Mouse (Mus musculus) liver, embryonic 15.5 days (tissue): Measurements from ENCODE around the gene Rcor1. TPM values are rescaled to one million over a fixed set of nuclear protein-coding genes. Genes with fewer than 3 reads are reported as not detected.

ENCODE experiments used
- ATAC-seq: fragments of 200-750 bp; cut with Nextera tagmentation; 2 replicates; pipeline ENCODE4 v1.8.0; 2017; ENCODE audit warnings: moderate number of reproducible peaks, mild to moderate bottlenecking, moderate library complexity; ENCODE audit not compliant: insufficient read depth
- H3K27ac ChIP-seq: fragments of 300-500 bp; sonication (generic); replicated peaks from 2 replicates; pipeline ENCODE4 v1.5.1; 2015; ENCODE audit warnings: mild to moderate bottlenecking, inconsistent platforms
- H3K27me3 ChIP-seq: fragments of 300-500 bp; sonication (generic); 2 replicates; pipeline ENCODE4 v1.6.1; 2015; ENCODE audit warnings: mild to moderate bottlenecking, inconsistent platforms
- H3K36me3 ChIP-seq: fragments of 300-500 bp; sonication (generic); replicated peaks from 2 replicates; pipeline ENCODE4 v1.6.1; 2015; ENCODE audit warnings: moderate library complexity, mild to moderate bottlenecking, inconsistent platforms
- H3K4me1 ChIP-seq: fragments of 300-500 bp; sonication (generic); replicated peaks from 2 replicates; pipeline ENCODE4 v1.6.1; 2015; ENCODE audit warnings: inconsistent platforms
- H3K4me2 ChIP-seq: fragments of 300-500 bp; sonication (generic); 2 replicates; pipeline ENCODE4 v1.6.1; 2015; ENCODE audit warnings: moderate library complexity, mild to moderate bottlenecking, inconsistent platforms
- H3K4me3 ChIP-seq: fragments of 300-500 bp; sonication (generic); replicated peaks from 2 replicates; pipeline ENCODE4 v1.5.1; 2015; ENCODE audit warnings: mild to moderate bottlenecking, inconsistent platforms
- H3K9ac ChIP-seq: fragments of 300-500 bp; sonication (generic); 2 replicates; pipeline ENCODE4 v1.6.1; 2015; ENCODE audit warnings: moderate library complexity, mild to moderate bottlenecking, inconsistent platforms
- H3K9me3 ChIP-seq: fragments of 300-500 bp; sonication (generic); replicated peaks from 2 replicates; pipeline ENCODE4 v1.6.1; 2016; ENCODE audit warnings: inconsistent platforms
- WGBS: fragments of 180-500 bp; shearing (Covaris S2); methylation state at CpG from one replicate; pipeline ENCODE4 v1.1.7; 2015; ENCODE audit warnings: mixed read lengths; ENCODE audit not compliant: insufficient replicate concordance; 5-methylcytosine and 5-hydroxymethylcytosine counted together
- polyA plus RNA-seq: library from polyadenylated mRNA; unstranded; fragments of >200 nt; fragmentation: Nextera tagmentation; extraction: Ambion mirVana; gene quantifications from 2 replicates; pipeline ENCODE4 v1.2.1, GENCODE M21; 2015

Gene Rcor1
- polyA plus RNA-seq, 1 experiment from 2014 or later: 4.6 TPM

GRCm38 (mm10) chr12:111152579-111152978 is 113.4 kb downstream of the Rcor1 start:
- Histone ChIP-seq H3K4me3 (no peak overlapping the region), H3K27me3 (no peaks in the 10 kb centered on the region), H3K27ac (no peak overlapping the region), H3K4me2 (no peak overlapping the region), H3K4me1 (peaks cover 54% of the 10 kb centered on the region), H3K36me3 (no peaks in the 10 kb centered on the region), H3K9ac (no peak overlapping the region), H3K9me3 (no peaks in the 10 kb centered on the region)
- ATAC-seq: no peak
- WGBS: 65% methylated on average over 6 of the region's 6 CpGs

- ATAC-seq: no peak
- WGBS: 63% methylated on average over 7 of the region's 7 CpGs
- Histone ChIP-seq H3K27me3 (no peaks in the 10 kb centered on the region), H3K27ac (no peak overlapping the region), H3K36me3 (no peaks in the 10 kb centered on the region), H3K9me3 (no peaks in the 10 kb centered on the region), H3K4me2 (no peak overlapping the region), H3K4me3 (no peak overlapping the region), H3K9ac (no peak overlapping the region), H3K4me1 (peaks cover 60% of the 10 kb centered on the region)
Measured at GRCm38 (mm10) chr12:111152981-111153710, 114.0 kb downstream of the Rcor1 start.

- H3K27ac ChIP-seq: no peak overlapping the region
- peaks cover 60% of the 10 kb centered on the region for H3K4me1 ChIP-seq
- H3K4me3 ChIP-seq: no peak overlapping the region
- no peaks in the 10 kb centered on the region for H3K9me3 ChIP-seq
- no peaks in the 10 kb centered on the region for H3K36me3 ChIP-seq
- ATAC-seq: no peak
- WGBS: 68% methylated on average over 5 of the region's 5 CpGs
- no peak overlapping the region for H3K4me2 ChIP-seq
- H3K9ac ChIP-seq: no peak overlapping the region
- no peaks in the 10 kb centered on the region for H3K27me3 ChIP-seq
Measured at GRCm38 (mm10) chr12:111153946-111154345, 114.8 kb downstream of the Rcor1 start.

GRCm38 (mm10) chr12:111154641-111155040 is 115.5 kb downstream of the Rcor1 start:
- Histone ChIP-seq H3K4me3 (no peak overlapping the region), H3K4me2 (no peak overlapping the region)

GRCm38 (mm10) chr12:111155756-111156155 is 116.6 kb downstream of the Rcor1 start:
- Histone ChIP-seq H3K36me3 (no peaks in the 10 kb centered on the region), H3K4me3 (no peak overlapping the region), H3K27me3 (no peaks in the 10 kb centered on the region), H3K9ac (no peak overlapping the region), H3K9me3 (no peaks in the 10 kb centered on the region), H3K27ac (no peak overlapping the region), H3K4me2 (no peak overlapping the region), H3K4me1 (peaks cover 57% of the 10 kb centered on the region)
- no peak for ATAC-seq
- WGBS: 68% methylated on average over 1 of the region's 1 CpGs

More at GRCm38 (mm10) chr12:111154641-111155040, 115.5 kb downstream of the Rcor1 start:
- Histone ChIP-seq H3K27me3 (no peaks in the 10 kb centered on the region), H3K36me3 (no peaks in the 10 kb centered on the region), H3K9ac (no peak overlapping the region), H3K4me1 (peaks cover 57% of the 10 kb centered on the region), H3K27ac (no peak overlapping the region), H3K9me3 (no peaks in the 10 kb centered on the region)
- no peak for ATAC-seq
- WGBS: 73% methylated on average over 6 of the region's 6 CpGs

GRCm38 (mm10) chr12:111159659-111160428 is 120.7 kb downstream of the Rcor1 start:
- Histone ChIP-seq H3K36me3 (no peaks in the 10 kb centered on the region), H3K9me3 (no peaks in the 10 kb centered on the region), H3K4me3 (peak overlapping the region; percentile 29), H3K27me3 (no peaks in the 10 kb centered on the region), H3K27ac (peak overlapping the region; percentile 80), H3K4me2 (peak overlapping the region; percentile 54), H3K4me1 (peaks cover 64% of the 10 kb centered on the region), H3K9ac (peak overlapping the region; percentile 39; the same call in 1 of the 2 replicates)
- WGBS: 10% methylated on average over 12 of the region's 12 CpGs
- peak; percentile 53 for ATAC-seq

GRCm38 (mm10) chr12:111160871-111161270 is 121.7 kb downstream of the Rcor1 start:
- no peak for ATAC-seq
- no peaks in the 10 kb centered on the region for H3K36me3 ChIP-seq
- peaks cover 75% of the 10 kb centered on the region for H3K4me1 ChIP-seq

GRCm38 (mm10) chr12:111161943-111162311 is 122.8 kb downstream of the Rcor1 start:
- no peak overlapping the region; the same call in 1 of the 2 replicates for H3K27ac ChIP-seq
- H3K27me3 ChIP-seq: peaks cover 5% of the 10 kb centered on the region; the same call in 1 of the 2 replicates
- H3K4me2 ChIP-seq: peak overlapping the region; percentile 50

More at GRCm38 (mm10) chr12:111160871-111161270, 121.7 kb downstream of the Rcor1 start:
- Histone ChIP-seq H3K9ac (no peak overlapping the region), H3K9me3 (no peaks in the 10 kb centered on the region), H3K27me3 (no peaks in the 10 kb centered on the region), H3K4me2 (no peak overlapping the region), H3K4me3 (no peak overlapping the region), H3K27ac (no peak overlapping the region)
- WGBS: 82% methylated on average over 10 of the region's 10 CpGs

GRCm38 (mm10) chr12:111162312-111163061 is 123.3 kb downstream of the Rcor1 start:
- Histone ChIP-seq H3K36me3 (no peaks in the 10 kb centered on the region), H3K4me2 (peak overlapping the region; percentile 50), H3K4me1 (peaks cover 84% of the 10 kb centered on the region), H3K4me3 (no peak overlapping the region), H3K27me3 (peaks cover 8% of the 10 kb centered on the region; the same call in 1 of the 2 replicates), H3K27ac (no peak overlapping the region), H3K9ac (no peak overlapping the region), H3K9me3 (no peaks in the 10 kb centered on the region)
- 15% methylated on average over 16 of the region's 16 CpGs for WGBS
- ATAC-seq: no peak

More at GRCm38 (mm10) chr12:111161943-111162311, 122.8 kb downstream of the Rcor1 start:
- 23% methylated on average over 7 of the region's 7 CpGs for WGBS
- ATAC-seq: no peak
- no peaks in the 10 kb centered on the region for H3K36me3 ChIP-seq
- no peak overlapping the region for H3K4me3 ChIP-seq
- H3K9ac ChIP-seq: no peak overlapping the region
- H3K9me3 ChIP-seq: no peaks in the 10 kb centered on the region
- peaks cover 79% of the 10 kb centered on the region for H3K4me1 ChIP-seq

GRCm38 (mm10) chr12:111164310-111164751 is 125.2 kb downstream of the Rcor1 start:
- Histone ChIP-seq H3K9me3 (no peaks in the 10 kb centered on the region), H3K4me3 (peak overlapping the region; percentile 47), H3K9ac (no peak overlapping the region), H3K4me2 (peak overlapping the region; percentile 70), H3K27ac (no peak overlapping the region), H3K27me3 (peaks cover 8% of the 10 kb centered on the region; the same call in 1 of the 2 replicates), H3K4me1 (peaks cover 77% of the 10 kb centered on the region), H3K36me3 (no peaks in the 10 kb centered on the region)
- WGBS: 10% methylated on average over 13 of the region's 13 CpGs
- ATAC-seq: peak; percentile 47; the same call in 1 of the 2 replicates
